Mouse (Mus musculus): ENCODE data around the gene Pla2g6.
A peak's percentile ranks its signal among the peaks of the same experiment; 100 is the strongest.

Pla2g6 gene

DNA sequence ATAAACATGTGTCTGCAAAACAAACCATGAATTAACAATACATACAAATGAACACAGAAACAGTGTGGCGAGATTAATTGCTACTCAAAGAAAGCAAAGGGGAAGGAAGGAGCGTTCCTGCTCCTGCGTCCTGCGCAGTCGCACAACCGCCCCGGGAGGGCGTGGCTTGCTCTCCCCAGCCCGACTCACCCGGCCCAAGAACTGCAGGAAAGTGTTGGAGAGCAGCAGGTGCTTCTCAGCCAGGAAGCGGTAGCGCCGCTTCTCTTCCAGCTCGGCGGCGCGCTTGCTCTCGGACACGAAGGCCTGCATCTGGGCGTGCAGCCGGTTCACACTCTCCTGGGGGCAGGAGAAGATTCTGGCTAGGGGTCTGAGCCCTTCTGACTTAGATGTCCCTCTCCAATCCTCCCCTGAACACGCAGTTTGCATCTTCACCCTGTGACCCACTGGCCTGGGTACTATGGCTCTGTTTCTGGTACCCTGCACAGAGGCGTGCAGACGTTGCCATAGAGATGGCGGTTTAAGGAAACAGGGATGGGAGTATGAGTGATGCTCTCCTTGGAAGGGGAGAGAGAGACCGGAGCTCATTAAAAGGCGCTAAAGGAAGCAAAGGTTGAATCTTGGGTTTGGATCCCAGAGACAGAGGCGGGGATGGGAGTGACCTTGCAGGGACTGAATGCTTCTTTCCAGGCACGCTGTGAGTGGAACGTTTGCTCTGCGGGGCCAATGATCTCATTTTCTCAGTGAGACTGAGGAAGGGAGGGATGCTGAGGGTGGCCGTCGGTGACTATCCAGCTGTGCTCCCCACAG is 57.7 kb downstream of the Pla2g6 start:
- peak; percentile 81 for DNase-seq

DNA sequence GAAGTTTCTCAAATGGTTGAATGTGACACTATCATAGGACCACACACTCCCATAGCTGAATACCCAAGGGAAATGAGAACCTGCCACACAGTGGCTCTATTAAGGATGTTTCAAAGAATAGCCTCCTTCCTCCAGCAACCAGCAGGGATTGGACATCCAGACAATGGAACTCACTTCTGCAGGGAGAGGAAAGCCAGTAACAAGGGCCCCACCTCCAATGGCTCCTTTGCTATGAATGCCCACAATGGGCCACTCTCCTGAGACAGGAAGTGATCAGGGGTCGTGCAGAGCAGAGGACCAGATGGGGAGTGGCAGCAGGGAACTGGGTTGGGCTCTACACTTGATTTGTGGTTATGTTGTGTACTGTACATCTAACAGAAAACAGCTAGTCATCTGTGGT is 59.7 kb downstream of the Pla2g6 start:
- no peak for DNase-seq

DNA sequence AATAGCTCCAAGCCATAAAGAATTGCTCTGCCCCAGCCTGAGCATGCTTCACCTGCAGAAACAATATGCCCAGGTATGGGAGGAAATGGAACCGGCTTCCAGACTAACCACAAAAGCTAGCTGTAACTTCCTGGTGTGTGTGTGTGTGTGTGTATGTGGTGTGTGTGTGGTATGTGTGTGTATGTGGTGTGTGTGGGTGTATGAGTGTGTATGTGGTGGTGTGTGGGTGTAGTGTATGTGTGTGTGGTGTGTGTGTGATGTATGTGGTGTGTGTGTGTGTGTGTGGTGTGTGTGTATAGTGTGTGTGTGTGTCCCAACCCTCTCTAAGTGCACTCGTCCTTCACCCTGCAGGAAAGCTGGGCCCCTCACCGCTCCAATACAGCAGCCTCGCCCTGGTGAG is 62.8 kb downstream of the Pla2g6 start:
- DNase-seq: no peak

DNA sequence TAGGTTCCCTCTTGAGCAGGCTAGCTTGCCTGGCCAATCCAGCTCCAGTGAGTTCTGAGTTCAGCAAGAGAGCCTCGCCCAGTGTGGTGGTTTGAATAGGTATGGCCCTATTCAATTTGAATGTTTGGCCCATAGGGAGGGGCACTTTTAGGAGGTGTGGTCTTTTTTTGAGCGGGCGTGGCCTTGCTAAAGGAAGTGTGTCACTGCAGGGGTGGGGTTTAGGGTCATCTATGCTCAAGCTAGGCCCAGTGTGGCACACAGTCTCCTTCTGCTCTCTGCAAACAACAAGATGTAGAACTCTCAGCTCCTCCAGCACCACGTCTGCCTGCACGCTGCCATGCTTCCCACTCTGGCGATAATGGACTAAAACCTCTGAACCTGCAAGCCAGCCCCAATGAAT is 64.5 kb downstream of the Pla2g6 start:
- no peak for DNase-seq

DNA sequence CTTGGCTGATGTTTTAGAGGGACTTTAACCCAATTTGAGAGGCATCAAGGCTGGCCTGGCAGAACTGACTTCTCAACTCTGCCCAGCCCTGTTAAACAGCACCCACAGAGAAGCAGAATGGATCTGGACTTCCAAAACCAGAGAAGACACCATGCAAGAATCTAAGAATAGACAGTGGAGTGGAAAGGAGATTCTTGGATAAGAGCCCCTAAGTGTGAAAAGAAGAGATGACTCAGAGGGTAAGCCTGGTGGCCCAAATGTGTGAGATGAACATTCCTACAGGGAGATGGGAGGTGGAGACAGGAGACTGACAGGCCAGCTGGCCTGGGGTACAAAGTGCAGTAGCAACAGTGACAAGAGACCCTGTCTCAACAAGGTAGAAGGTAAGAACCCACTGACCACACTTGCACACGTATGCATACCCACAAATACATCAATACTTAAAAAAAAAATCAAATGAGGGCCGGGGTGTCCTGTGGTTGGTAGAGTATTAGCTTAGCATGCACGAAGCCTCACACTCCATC is 65.3 kb downstream of the Pla2g6 start:
- no peak for DNase-seq

DNA sequence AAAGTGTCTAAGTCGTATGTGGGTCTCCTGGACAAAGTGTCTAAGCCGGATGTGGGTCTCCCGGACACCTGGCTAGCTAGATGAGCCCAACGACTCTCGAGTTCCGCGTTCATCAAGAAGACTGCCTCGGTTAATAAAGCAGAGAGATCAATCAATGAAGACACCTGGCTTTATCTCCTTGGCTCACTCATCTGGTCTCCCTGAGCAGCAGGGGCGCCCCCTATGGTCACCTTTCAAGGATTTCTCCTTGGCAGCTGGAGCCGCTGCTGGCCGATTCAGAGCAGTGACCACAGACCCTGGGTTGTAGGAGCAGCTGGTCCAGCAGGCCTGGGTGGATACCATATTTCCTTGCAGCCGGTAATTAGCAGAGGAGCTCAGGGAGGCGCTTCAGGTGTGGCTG is 65.8 kb downstream of the Pla2g6 start:
- no peak for DNase-seq

DNA sequence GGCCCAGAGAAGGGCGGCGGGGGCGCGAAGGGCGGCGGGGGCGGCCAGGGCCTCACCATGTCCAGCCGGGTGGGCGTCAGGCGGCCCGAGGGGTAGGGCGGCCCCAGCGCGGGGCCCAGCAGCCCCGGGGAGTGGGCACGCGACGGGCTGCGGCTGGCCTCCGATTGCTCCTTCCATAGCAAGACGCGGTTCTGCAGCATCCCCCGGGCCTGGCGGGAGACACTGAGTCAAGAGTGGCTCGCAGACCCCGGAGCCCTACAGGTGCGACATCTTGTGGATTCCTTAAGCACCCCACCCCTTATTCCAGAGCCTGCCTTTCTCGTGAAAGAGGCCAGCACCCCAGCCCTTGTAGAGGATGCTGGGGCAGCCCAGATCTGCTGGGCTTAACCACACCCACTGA is 66.4 kb downstream of the Pla2g6 start:
- no peak for DNase-seq

DNA sequence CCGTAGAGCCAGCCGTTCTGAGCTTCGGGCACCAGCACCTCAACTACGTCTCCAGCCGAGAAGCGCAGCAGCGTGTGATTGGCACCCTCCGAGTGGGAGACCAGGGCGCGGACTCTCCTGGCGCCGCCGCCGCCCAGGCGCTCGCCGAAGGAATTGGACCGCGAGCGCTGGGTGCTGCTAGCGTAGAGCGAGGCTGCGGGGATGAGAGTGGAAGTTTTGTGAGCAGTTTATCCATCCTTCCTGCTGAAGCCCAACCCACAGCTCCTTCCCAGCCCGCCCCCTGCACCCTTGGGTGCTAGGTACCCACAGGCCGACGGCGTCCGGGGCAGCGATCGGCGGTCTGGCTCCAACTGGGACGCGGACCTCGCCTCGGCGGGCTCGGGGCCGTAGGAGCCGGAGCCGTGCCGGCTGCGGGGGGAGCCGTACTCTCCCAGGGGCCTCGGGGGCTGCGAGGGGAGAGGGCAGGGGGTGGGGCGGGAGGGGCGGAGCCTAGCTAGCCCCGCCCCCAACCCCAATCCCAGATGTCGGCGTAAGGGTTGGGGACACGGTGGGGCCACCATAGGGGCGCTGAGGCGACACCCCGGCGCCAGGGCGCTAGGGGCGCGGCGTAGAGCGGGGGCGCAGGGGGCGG is 67.0 kb downstream of the Pla2g6 start:
- DNase-seq: no peak

DNA sequence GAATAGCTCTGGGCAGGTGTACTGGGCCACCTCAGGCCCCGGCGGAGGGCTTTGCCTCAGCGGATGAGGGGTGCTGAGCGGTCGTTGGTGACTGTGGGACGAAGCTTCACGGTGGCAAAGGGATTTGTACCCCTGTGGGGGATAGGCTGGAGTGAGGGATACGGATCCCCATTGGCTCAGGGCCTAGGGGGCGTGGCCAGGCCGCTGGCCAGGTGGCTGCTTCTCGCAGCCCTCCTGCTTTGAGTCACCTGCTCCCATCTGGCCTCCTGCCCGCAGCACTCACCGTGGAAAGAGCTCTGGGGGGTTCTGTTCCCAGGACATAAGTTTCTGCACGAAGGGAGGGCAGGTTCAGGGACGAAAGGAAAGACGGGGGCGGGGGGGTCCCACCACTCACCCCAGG is 69.7 kb downstream of the Pla2g6 start:
- no peak for DNase-seq

DNA sequence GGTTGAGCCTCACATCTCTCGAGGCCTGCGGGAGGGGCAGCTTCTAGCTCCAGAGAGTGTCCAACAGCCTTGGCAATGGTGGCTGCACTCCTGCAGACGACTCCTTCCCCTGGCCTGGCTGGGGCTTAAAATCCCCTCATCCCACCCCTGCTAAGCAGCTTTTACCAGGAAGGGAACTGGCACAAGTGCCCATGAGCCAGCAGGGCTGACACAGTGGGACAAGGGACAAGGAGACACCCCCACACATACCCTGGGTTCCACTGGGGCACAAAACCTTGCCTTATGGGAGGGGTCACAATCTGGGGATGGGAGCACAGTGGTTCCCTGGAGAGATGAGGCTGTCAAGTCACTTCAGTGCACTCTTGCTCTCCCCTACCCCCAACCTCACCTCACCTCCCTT is 73.5 kb downstream of the Pla2g6 start, which contains the start of gene Slc16a8:
Gene Slc16a8 (minus strand): TSS at position 101 of the 400 bp plus-strand sequence.
- no peak for DNase-seq

DNA sequence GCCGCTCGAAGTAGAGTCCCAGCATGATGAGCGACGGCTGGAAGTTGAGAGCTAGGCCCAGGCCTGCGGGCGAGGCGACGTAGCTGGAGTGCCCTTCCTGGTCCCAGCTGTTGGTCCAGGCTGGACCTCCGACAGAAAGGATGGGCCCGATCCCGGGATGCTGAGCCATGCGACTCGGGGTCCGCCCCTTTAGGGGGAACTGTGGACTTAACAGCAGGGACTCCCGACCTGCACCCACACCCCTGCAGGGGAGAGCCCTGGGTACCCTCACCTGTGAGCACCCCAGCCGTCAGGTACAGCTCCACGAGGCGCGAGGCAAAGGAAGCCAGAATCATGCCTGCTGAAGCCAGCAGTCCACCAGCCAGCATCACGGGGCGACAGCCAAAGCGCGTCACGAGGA is 75.6 kb downstream of the Pla2g6 start:
- DNase-seq: no peak

DNA sequence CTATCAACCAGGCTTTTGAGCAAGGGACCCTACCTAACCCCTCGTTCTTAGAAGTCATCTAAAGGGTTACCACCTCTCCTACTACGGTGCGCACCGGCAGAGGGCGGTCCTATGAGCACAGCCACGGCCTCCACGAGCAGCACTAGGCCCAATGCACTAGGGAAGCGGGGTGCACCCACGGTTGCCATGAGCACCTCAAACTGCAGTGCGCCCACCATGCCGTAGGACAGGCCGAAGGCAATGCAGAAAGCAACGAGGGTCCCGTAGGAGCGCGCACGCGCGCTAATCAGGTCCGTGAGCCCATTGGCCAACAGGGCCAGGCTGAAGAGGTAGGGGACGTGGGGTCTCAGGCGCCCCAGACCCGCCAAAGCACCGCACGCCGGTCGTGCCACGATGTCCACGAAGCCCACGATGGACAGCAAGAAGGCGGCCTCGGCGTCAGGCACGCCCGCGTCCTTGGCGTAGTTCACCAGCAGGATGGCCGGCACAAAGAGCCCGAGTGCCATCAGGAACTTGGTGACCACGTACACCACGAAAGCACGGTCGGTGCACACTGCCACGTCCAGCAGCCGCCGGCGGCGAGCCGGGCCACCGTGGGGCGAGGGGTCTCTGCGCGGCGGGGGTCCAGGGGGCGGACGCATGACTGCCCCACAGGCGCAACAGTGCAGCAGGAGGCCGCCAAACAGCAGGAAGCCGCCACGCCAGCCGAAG is 76.3 kb downstream of the Pla2g6 start:
- no peak for DNase-seq

DNA sequence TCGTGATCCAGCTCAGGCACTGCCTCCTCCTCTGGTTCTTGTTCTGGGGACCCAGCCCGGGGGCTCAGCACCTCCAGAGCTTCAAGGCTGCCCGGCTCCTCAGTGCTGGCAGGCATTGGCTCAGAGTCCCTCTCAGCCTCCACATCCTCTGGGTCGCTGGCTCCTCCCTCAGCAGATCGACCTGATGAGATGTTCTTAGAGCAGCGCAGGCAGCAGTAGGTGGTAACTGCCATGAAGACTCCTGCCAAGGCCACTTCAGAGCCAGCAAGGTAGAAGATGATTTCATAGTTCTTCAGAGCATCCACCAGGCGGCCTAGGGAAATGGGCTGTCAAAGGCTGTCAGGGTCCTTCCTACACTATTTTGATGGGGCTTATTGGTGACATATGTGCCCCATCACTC is 77.0 kb downstream of the Pla2g6 start:
- DNase-seq: no peak

DNA sequence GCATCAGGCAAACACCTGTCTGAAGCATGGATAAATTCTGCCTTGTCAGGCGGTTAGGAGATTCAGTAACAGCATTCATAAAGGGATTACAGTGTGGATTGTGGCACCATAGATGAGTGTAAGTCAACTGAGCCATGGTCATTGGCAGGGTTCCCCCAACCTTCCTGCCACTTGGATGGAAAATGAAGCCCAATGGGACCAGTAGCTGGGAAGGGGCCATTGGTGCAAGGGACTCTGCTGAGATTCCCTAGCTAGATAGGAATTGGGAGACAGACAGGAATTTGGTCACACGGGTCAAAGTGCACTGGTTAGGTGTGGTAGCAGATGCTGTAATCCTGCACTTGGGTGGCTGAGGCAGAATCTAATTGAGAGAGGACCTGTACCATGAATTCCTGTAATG is 78.0 kb downstream of the Pla2g6 start:
- no peak for DNase-seq

DNA sequence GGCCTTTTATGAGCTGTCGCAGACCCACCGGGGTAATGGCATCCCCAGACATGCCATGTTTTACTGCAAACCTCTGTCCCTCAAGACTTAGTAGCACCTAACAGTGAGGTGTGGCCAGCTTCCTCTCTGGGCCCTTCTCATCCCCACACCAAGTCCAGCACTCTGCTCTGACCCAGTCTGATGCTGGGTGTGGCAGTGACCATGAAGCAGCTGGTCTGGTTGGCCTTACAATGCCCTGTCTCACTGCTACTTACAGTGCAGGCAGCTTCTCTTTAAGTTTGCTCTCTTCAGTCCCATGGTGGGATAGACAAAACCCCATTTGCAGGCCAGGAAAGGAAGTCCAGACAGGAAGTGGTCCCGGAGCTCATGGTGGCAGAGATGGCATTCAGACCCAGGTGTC is 82.9 kb downstream of the Pla2g6 start:
- no peak for DNase-seq

DNA sequence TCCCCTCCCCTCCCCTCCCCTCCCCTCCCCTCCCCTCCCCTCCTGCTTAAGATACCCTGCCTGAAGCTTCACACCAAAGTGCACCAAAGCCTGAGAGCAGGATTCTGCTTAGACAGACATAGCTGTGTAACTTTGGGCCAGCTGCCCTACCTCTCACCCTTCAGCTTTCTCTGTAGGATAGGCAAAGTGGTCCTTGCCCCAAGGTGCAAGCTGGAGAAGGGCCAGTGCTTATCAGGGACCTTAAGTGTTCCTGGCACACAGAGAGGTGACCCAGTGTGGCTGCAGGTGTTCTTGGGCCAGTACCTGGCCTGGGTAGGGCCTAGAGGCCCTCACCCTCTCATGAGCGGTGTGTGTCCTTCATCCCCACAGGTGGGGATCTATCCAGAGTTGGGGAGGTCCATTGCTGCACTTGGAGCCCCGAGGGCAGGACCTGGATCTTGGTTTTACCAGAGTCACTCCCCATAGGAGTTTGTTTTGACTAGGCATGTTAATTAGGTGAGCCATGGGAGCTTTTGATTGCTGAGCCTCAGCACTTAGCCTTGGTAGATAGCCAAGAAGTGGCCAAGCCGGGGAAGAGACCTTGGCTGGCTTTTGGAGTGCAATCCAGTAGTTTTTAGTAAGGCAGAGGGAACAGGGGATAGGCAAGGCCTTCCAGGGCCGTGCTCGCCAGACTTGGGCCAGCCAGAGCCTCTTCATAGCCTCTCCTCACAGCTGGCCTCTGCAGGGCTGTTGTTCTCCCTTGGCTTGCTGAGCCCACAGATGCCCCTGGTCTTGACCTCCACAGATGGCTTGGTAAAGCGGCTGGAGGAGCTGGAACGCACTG is 83.9 kb downstream of the Pla2g6 start:
- no peak for DNase-seq

DNA sequence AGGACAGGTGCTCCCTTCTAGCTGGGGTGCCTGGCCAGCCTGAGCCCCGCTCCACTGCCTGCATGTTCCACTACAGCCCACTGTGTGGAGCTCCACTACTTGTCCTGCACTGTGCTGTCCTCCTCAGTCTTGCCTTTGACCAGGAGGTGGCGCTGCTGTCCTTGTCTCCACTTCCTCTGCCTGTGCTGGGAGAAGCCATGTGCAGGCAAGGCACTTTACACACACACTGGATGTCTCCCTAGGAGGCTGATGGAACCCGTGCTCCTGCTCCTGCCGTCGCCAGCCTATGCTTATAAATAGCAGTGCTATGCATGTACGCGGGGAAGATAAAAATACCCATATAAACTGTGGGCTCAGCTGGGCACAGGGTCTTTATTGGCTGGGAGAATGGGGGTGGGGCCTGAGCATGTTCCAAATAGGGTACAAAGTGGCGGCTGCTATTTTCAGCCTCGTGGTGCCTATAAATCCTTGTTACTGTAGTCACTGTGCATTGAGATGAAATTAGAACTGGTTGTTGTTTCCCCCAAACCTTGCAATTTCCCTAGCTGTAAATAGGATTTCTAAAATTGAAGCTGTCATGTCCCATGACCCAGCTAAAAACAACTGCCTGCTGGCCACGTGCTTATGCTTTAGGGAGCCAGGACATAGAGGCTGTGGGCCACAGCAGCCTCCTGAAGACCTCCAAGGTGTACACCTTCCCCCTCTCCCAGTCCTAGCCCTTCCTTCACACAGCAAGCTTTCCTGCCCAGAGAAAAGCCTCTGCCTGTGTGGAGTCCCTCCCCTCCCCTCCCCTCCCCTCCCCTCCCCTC is 84.8 kb downstream of the Pla2g6 start:
- peak; percentile 97 for DNase-seq

DNA sequence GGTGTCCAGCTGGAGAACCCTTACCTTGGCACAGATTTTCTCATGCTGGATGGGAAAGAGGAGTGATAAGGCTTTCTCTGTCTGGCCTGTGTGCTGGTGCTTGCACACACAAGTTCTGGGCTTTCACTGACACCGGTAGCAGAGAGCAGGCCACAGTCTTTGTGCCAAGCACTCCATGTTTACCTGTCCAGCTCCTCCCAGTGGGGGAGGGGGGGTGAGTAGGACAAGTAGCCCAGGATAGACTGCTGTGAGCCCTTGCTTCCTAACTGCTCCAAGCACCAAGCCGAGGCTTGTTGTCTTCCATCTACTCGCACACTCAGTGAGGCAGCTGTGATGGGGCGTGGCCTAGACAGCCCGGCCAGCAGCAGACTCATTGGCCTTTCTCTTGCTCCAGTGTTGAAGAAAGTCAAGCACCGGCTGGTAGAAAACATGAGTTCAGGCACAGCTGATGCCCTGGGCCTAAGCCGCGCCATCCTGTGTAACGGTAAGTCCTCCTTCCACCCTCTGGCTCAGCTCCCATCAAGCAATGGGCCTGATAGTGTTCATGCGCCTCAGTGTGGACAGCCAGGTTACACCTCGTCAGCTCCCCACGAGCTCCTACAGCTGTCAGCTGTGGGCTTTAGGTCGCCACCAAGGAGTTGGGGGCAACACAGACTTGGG is 85.5 kb downstream of the Pla2g6 start:
- DNase-seq: no peak

DNA sequence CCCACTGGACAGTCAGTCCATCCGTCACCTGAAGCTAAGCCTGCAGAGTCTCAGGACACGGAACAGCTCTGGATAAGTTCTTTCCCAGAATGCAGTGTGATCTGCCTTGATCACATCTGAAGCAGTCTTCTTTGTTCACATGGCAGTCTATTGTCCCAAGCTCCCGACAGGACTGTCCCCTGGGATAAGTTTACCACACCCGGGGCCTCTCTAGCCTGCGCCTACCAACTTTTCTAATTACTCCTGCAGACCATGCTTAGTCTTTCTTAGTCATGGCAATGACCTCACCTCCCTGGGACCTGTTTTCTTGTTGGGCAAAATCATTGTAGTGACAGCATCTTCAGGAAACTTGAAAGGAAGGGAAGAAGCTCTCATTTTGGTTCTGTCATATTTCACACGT is 90.2 kb downstream of the Pla2g6 start:
- DNase-seq: no peak
